Mouse (Mus musculus) midbrain, embryonic 16.5 days (tissue): ENCODE results near the gene Dars2. TPM values are rescaled to one million over a fixed set of nuclear protein-coding genes. Genes with fewer than 3 reads are reported as not detected.

ENCODE experiments used
- ATAC-seq: fragments of 200-750 bp; cut with Nextera tagmentation; 2 replicates; pipeline ENCODE4 v1.8.0; 2017; ENCODE audit warnings: moderate TSS enrichment
- H3K27ac ChIP-seq: fragments of 300-500 bp; sonication (generic); 2 replicates; pipeline ENCODE4 v1.5.1; 2014; ENCODE audit warnings: mild to moderate bottlenecking, low read length, mixed read lengths
- H3K27me3 ChIP-seq: fragments of 300-500 bp; sonication (generic); 2 replicates; pipeline ENCODE4 v1.6.1; 2014; ENCODE audit warnings: low read depth, low read length, mixed read lengths; ENCODE audit not compliant: control insufficient read depth, insufficient read depth
- H3K36me3 ChIP-seq: fragments of 300-500 bp; sonication (generic); 2 replicates; pipeline ENCODE4 v1.6.1; 2014; ENCODE audit warnings: mild to moderate bottlenecking, low read length, moderate library complexity, mixed read lengths; ENCODE audit not compliant: control insufficient read depth, insufficient read depth
- H3K4me1 ChIP-seq: fragments of 300-500 bp; sonication (generic); 2 replicates; pipeline ENCODE4 v1.6.1; 2014; ENCODE audit warnings: mild to moderate bottlenecking, low read length, mixed read lengths; ENCODE audit not compliant: control insufficient read depth, insufficient read depth
- H3K4me2 ChIP-seq: fragments of 300-500 bp; sonication (generic); 2 replicates; pipeline ENCODE4 v1.6.1; 2014; ENCODE audit warnings: mild to moderate bottlenecking, low read length, mixed read lengths
- H3K4me3 ChIP-seq: fragments of 300-500 bp; sonication (generic); 2 replicates; pipeline ENCODE4 v1.5.1; 2014; ENCODE audit warnings: low read depth, mild to moderate bottlenecking, low read length, moderate library complexity, mixed read lengths
- H3K9ac ChIP-seq: fragments of 300-500 bp; sonication (generic); 2 replicates; pipeline ENCODE4 v1.6.1; 2014; ENCODE audit warnings: low read depth, low read length, mixed read lengths
- H3K9me3 ChIP-seq: fragments of 300-500 bp; sonication (generic); replicated peaks from 2 replicates; pipeline ENCODE4 v1.6.1; 2014; ENCODE audit warnings: mild to moderate bottlenecking, low read length, mixed read lengths; ENCODE audit not compliant: control insufficient read depth, poor library complexity, severe bottlenecking
- WGBS: fragments of 180-500 bp; shearing (Covaris S2); extraction: QIAGEN DNeasy Blood & Tissue Kit; methylation state at CpG from one replicate; pipeline ENCODE4 v1.1.7; 2014; 5-methylcytosine and 5-hydroxymethylcytosine counted together
- polyA plus RNA-seq: library from polyadenylated mRNA; unstranded; fragments of >200 nt; fragmentation: Nextera tagmentation; extraction: Ambion mirVana; gene quantifications from 2 replicates; pipeline ENCODE4 v1.2.1, GENCODE M21; 2015

Gene Dars2
- polyA plus RNA-seq, 1 experiment from 2014 or later = 24.2 TPM

GRCm38 (mm10) chr1:161008038-161008437 is 62.4 kb downstream of the Dars2 start:
- H3K27ac ChIP-seq = no peak overlapping the region
- no peak overlapping the region for H3K4me2 ChIP-seq
- WGBS = 91% methylated on average over 2 of the region's 2 CpGs
- no peaks in the 10 kb centered on the region for H3K4me1 ChIP-seq
- H3K36me3 ChIP-seq = peaks cover 11% of the 10 kb centered on the region; the same call in 1 of the 2 replicates
- no peak overlapping the region for H3K9ac ChIP-seq
- H3K27me3 ChIP-seq = no peaks in the 10 kb centered on the region
- no peak overlapping the region for H3K4me3 ChIP-seq
- H3K9me3 ChIP-seq = no peaks in the 10 kb centered on the region
- ATAC-seq = no peak

GRCm38 (mm10) chr1:161006471-161006870 is 64.0 kb downstream of the Dars2 start:
- H3K4me1 ChIP-seq = no peaks in the 10 kb centered on the region
- no peak overlapping the region for H3K27ac ChIP-seq
- WGBS = 80% methylated on average over 5 of the region's 5 CpGs
- no peaks in the 10 kb centered on the region for H3K9me3 ChIP-seq
- no peak overlapping the region for H3K4me2 ChIP-seq
- H3K4me3 ChIP-seq = no peak overlapping the region
- no peaks in the 10 kb centered on the region for H3K27me3 ChIP-seq
- ATAC-seq = no peak
- H3K9ac ChIP-seq = no peak overlapping the region
- peaks cover 6% of the 10 kb centered on the region; the same call in 1 of the 2 replicates for H3K36me3 ChIP-seq

- no peaks in the 10 kb centered on the region for H3K9me3 ChIP-seq
- no peak overlapping the region for H3K4me2 ChIP-seq
- peaks cover 4% of the 10 kb centered on the region; the same call in 1 of the 2 replicates for H3K36me3 ChIP-seq
- H3K4me3 ChIP-seq = no peak overlapping the region
- no peaks in the 10 kb centered on the region for H3K4me1 ChIP-seq
- no peaks in the 10 kb centered on the region for H3K27me3 ChIP-seq
- H3K27ac ChIP-seq = no peak overlapping the region
- 79% methylated on average over 3 of the region's 3 CpGs for WGBS
- H3K9ac ChIP-seq = no peak overlapping the region
- ATAC-seq = no peak
Measured at GRCm38 (mm10) chr1:161005526-161005925, 64.9 kb downstream of the Dars2 start.

- H3K27me3 ChIP-seq = no peaks in the 10 kb centered on the region
- ATAC-seq = no peak
- no peak overlapping the region for H3K9ac ChIP-seq
- 74% methylated on average over 4 of the region's 4 CpGs for WGBS
- H3K27ac ChIP-seq = no peak overlapping the region
- no peaks in the 10 kb centered on the region for H3K4me1 ChIP-seq
- no peak overlapping the region for H3K4me3 ChIP-seq
- no peak overlapping the region for H3K4me2 ChIP-seq
- peaks cover 4% of the 10 kb centered on the region; the same call in 1 of the 2 replicates for H3K36me3 ChIP-seq
- no peaks in the 10 kb centered on the region for H3K9me3 ChIP-seq
Measured at GRCm38 (mm10) chr1:161004942-161005341, 65.5 kb downstream of the Dars2 start.

GRCm38 (mm10) chr1:160993851-160994250 is 76.6 kb downstream of the Dars2 start:
- H3K9ac ChIP-seq = no peak overlapping the region
- H3K4me1 ChIP-seq = no peaks in the 10 kb centered on the region
- H3K27ac ChIP-seq = no peak overlapping the region
- no peak overlapping the region for H3K4me2 ChIP-seq
- H3K4me3 ChIP-seq = no peak overlapping the region
- no peak for ATAC-seq
- no peaks in the 10 kb centered on the region for H3K9me3 ChIP-seq
- 64% methylated on average over 6 of the region's 6 CpGs for WGBS
- H3K36me3 ChIP-seq = no peaks in the 10 kb centered on the region
- no peaks in the 10 kb centered on the region for H3K27me3 ChIP-seq

Other genes with a start within 250 kb of the Dars2 start
- 6.1 and 6.9 TPM in 2 replicates for gene Rc3h1, start 164.2 kb downstream of the Dars2 start, polyA plus RNA-seq
- gene Serpinc1, start 92.1 kb downstream of the Dars2 start, polyA plus RNA-seq = 3.3 and 4.5 TPM in 2 replicates
- gene Zbtb37, start 35.8 kb downstream of the Dars2 start, polyA plus RNA-seq = 14.0 and 15.8 TPM in 2 replicates
- gene Cenpl, start 55 bp upstream of the Dars2 start, polyA plus RNA-seq = 10.1 and 11.4 TPM in 2 replicates
- gene Klhl20, start 60.9 kb upstream of the Dars2 start, polyA plus RNA-seq = 19.6 and 19.8 TPM in 2 replicates
- gene Ankrd45, start 72.0 kb upstream of the Dars2 start, polyA plus RNA-seq = 35.3 and 36.1 TPM in 2 replicates
- 1.7 and 1.8 TPM in 2 replicates for gene Tex50, start 88.7 kb upstream of the Dars2 start, polyA plus RNA-seq
- gene Prdx6, start 180.6 kb upstream of the Dars2 start, polyA plus RNA-seq = 127 and 137 TPM in 2 replicates